Mouse (Mus musculus): ENCODE measurements around the gene Traf3ip3.

Traf3ip3 gene

DNA sequence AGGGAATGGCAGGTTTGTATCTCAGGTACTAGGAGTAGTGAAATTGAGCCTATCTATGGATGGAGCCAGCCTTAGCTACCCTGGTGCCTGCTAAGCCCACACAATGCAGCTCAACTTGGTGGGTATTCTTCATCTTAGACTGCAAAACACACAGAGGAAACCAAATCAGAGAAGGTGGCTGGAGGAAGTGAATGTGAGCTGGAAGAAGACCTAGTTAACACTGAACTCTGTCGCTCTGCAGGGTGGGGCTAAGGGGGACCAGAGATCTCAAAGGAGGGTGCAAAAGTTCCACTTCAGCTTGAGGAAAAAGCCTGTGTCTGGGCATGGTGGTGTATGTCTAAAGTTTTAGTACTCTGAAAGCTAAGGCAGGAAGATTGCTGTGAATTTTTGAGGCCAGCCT lies 41.9 kb downstream of the Traf3ip3 start:
- DNase-seq (ENCODE audit: low spot score), result no peak

DNA sequence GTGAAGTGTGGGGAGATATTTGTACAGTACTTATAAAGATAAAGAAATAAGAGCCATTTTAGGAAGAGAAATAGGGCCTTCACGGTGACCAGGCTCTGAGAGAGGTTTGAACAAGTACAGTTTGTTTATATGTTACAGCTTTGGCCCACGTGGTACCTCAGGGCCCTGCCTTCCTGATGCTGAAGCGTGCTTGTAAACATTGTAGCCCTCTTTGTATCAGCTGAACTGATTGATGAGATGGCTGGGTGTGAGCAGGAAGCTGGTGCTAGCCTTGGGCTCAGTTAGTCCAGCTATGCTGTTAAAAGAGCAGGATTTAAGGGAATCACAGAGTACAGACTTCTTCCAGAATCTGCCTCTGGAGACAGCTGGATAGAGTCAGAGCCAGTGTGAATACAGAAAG lies 42.3 kb downstream of the Traf3ip3 start:
- DNase-seq (ENCODE audit: low spot score), result no peak

- no peak for DNase-seq (ENCODE audit: low spot score)
These were observed 44.4 kb downstream of the Traf3ip3 start for GRCm38 (mm10) chr1:193157111-193157492.

DNA sequence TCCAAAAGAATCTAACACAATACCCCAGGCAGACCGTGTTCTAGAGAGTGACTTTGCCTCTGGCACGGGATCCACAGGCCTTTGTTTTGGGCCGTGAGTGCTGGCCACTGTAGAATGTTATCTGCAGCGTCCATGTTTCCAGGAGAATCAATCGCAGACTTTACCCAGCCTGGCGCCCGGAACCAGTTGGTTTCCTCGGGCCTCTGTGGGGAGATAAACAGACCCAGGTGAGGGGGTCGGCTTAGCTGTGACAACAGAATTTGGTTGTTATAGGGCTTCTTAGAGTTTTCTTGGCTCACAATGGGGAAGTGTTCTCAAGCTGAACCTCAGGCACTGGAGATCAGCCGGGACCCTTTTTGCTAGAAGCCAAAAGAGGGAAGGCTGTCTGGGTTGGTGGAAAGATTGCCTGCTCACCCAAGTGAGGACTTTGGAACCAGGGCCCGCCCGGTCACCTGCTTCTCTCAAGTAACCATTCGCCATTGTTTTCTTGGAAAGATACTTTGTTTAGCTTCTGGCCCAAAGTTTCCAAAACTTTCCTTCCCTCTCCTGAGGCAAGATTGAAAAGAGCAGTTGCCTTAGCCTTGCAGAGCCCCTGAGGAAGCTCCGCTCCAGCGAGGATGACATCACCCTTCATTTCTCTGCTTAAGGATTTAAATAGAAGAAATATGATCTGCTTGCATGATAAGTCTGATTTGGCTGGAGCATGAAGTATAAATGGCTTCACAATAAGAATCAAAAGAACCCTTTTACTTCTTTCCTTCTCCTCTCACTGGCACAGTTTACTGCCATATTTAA lies 45.0 kb downstream of the Traf3ip3 start:
- no peak for DNase-seq (ENCODE audit: low spot score)

- DNase-seq (ENCODE audit: low spot score), result no peak
These were observed 47.9 kb downstream of the Traf3ip3 start for GRCm38 (mm10) chr1:193153561-193153960.

GRCm38 (mm10) chr1:193152872-193153271 lies 48.6 kb downstream of the Traf3ip3 start, which contains the start of gene Irf6:
Irf6 (plus strand) TSS chr1:193153111.
- DNase-seq (ENCODE audit: low spot score), result no peak

GRCm38 (mm10) chr1:193151134-193151533 lies 50.4 kb downstream of the Traf3ip3 start:
- peak; percentile 68 for DNase-seq (ENCODE audit: low spot score)

- DNase-seq (ENCODE audit: low spot score), result no peak
These were observed 52.3 kb downstream of the Traf3ip3 start for GRCm38 (mm10) chr1:193149231-193149630.

- DNase-seq (ENCODE audit: low spot score), result no peak
These were observed 55.1 kb downstream of the Traf3ip3 start for GRCm38 (mm10) chr1:193146416-193146815.

- no peak for DNase-seq (ENCODE audit: low spot score)
These were observed 56.4 kb downstream of the Traf3ip3 start for GRCm38 (mm10) chr1:193145101-193145500.

DNA sequence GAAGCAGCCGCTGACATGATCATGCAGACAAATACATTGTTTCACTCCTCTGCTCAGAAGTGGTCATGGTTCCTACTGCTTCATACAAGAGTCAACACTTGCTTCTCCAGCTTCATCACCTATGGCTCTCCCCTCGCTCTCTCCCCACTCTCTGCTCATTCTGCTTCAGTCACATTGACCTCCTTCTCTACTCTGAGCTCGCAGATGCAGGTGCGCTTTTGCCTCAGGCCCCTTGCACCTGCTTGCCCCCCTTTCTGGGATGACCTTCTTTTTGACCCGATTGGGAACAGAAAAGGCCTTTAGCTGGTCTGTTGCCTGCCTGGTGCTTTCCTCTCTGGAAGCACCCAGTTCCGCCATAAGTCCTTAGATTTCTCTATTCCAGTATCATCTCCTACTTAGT lies 57.0 kb downstream of the Traf3ip3 start:
- no peak for DNase-seq (ENCODE audit: low spot score)

GRCm38 (mm10) chr1:193142517-193143062 lies 58.9 kb downstream of the Traf3ip3 start:
- no peak for DNase-seq (ENCODE audit: low spot score)

- DNase-seq (ENCODE audit: low spot score), result no peak
These were observed 60.4 kb downstream of the Traf3ip3 start for GRCm38 (mm10) chr1:193141118-193141517.

GRCm38 (mm10) chr1:193138669-193139068 lies 62.8 kb downstream of the Traf3ip3 start:
- no peak for DNase-seq (ENCODE audit: low spot score)

DNA sequence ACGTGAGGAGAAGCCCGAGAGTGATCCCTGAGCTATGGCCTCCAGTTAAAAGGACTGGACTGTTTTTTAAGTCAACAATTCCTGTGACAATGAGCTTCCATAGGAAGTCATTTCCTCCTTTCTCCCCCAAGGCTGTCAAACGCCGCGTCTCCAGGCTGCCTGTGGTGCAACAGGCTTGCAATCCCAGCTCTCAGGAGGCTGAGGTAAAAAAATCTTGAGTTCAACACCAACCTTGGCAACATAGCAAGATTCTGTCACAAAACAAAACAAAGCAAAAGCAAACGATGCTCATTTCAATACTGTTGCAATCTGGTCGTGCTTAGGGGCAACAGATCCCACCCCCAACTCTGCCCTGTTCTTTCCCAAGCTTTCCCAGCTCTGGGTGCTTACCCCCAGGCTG lies 63.4 kb downstream of the Traf3ip3 start:
- DNase-seq (ENCODE audit: low spot score), result peak; percentile 46

- DNase-seq (ENCODE audit: low spot score), result no peak
These were observed 67.8 kb downstream of the Traf3ip3 start for GRCm38 (mm10) chr1:193133726-193134125.

- no peak for DNase-seq (ENCODE audit: low spot score)
These were observed 69.1 kb downstream of the Traf3ip3 start for GRCm38 (mm10) chr1:193132385-193132784.

DNA sequence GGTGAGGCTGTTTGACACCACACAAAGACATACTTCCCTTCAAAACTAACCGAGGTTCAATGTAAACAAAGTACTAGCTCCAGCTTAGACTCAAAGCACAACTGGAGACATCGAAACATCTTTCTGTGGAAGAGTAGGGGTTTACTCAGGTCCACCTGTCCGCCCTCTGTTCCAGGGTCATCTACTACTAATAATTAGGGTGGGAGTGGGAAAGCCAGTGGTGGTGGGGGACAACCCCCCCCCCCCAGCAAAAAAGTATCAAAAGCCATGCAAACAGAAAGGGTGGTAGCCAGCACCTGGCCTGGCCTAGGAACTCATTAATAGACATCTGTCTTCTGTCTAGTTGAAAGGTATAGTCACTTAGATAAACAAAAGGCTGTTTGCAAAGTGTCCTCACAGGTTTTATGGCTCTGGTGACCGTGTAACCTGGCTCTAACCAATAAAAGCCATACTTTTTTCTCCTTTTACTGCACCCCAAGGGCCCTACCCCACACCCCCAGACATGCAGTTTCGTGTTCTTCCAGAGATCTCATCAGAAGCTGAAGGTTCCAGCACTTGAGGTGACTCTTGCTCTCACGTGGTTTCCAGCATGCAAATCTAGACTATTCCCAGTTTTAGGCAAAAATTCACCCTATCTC lies 70.1 kb downstream of the Traf3ip3 start:
- no peak for DNase-seq (ENCODE audit: low spot score)

GRCm38 (mm10) chr1:193130839-193131238 lies 70.7 kb downstream of the Traf3ip3 start:
- DNase-seq (ENCODE audit: low spot score), result peak; percentile 21

- DNase-seq (ENCODE audit: low spot score), result no peak
These were observed 71.1 kb downstream of the Traf3ip3 start for GRCm38 (mm10) chr1:193130456-193130825.

DNA sequence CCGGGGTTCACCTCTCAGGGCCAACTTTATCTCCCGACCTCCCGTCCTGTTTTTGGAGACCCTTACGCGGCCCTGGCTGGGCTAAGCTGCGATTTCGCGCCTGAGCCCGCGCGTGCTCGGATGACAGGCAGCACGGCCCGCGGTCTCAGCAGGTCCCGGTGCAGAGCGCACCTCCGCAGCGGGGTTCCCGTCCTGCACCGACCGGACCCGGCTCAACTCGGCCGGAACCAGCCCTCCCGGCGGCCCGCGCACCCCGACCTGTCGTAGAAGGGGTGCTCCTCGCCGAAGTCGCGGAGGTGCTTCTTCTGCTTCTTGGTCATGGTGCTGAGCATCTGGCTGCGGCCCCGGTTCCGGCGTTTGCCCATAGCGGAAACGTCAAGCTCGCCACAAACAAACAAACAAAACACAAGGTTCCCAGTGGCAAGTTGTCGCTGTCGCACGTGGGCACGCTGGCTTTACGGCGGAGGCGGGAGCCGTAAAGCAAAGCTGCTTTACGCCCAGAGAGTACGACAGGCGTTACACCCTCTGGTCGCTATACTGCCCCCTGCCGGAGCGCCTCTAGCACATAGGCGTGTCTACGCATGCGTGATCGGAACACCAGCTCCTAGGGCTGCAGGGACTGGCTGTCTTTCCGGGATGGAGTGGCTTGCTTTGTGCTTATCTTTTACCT lies 71.6 kb downstream of the Traf3ip3 start, which contains the start of gene Diexf:
TSS of gene Diexf (minus strand) at position 487 of the 670 bp plus-strand sequence.
- peak; percentile 99 for DNase-seq (ENCODE audit: low spot score)

GRCm38 (mm10) chr1:193129321-193129720 lies 72.2 kb downstream of the Traf3ip3 start:
- no peak for DNase-seq (ENCODE audit: low spot score)

DNA sequence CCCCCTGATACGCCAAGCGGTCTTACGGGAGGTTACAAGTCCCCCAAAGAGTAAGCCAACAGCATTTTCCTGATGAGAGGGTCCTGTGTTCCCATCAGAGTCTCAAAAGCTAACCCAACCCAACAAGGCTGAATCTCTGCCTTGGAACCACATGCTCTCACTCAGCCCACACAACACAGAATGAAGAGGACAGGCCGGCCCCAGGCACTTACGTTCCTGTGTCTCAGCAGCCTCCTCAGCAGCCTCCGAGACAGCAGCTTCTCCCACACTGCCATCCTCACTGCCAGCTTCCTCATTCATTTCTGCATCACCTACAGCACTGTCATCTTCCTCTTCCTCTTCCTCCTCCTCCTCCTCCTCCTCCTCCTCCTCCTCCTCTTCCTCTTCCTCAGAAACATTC lies 73.4 kb downstream of the Traf3ip3 start:
- no peak for DNase-seq (ENCODE audit: low spot score)

Measured in MN1 (cell line).